In genomic region chr2:127978601-127979230, GRCm38 (mm10) we compare ENCODE assay signal across 12 mouse cellular contexts.
"Had no signal": no experiment of that assay in that cellular context is flagged by ENCODE, and none has a peak within 500 bp of the region (broad histone marks: within the 10 kb centered on the region; RNA-seq: fewer than 3 reads in every experiment).

No protein-coding gene starts in this region.

- H3K36me3 ChIP-seq: limb, embryonic 15.5 days; midbrain, embryonic 12.5 days had no signal

- H3K27ac ChIP-seq: kidney, postnatal 0 days; limb, embryonic 15.5 days; liver, embryonic 14.5 days; midbrain, embryonic 12.5 days had no signal

- H3K9me3 ChIP-seq: limb, embryonic 15.5 days; midbrain, embryonic 12.5 days had no signal

- H3K27me3 ChIP-seq: limb, embryonic 15.5 days; midbrain, embryonic 12.5 days had no signal

- H3K9ac ChIP-seq: limb, embryonic 15.5 days; liver, embryonic 14.5 days; lung, embryonic 14.5 days; midbrain, embryonic 12.5 days had no signal

- DNase-seq: kidney, adult 11 months; kidney, postnatal 36 days; layer of hippocampus, adult 9-11 months; layer of hippocampus, postnatal 36 days; lung, embryonic 14.5 days; lung, postnatal 4 days; right cerebral cortex, postnatal 14 days; thymus, postnatal 36 days had no signal

- H3K4me3 ChIP-seq: limb, embryonic 15.5 days; midbrain, embryonic 12.5 days had no signal

- H3K4me2 ChIP-seq: limb, embryonic 15.5 days; lung, embryonic 14.5 days; midbrain, embryonic 12.5 days had no signal

- H3K4me1 ChIP-seq: midbrain, embryonic 12.5 days had no signal
